Mouse (Mus musculus) c-Kit-negative CD71-positive TER-119-positive erythroid progenitor cells, embryonic 14.5 days (primary cell): ENCODE data around the gene Ephb4.
A peak's percentile ranks its signal among the peaks of the same experiment; 100 is the strongest.

Source experiments
- DNase-seq: peaks from one replicate; pipeline ENCODE4 v3.0.0-alpha.2; 2013; ENCODE audit warnings: low read depth, low spot score

The Ephb4 gene

DNA sequence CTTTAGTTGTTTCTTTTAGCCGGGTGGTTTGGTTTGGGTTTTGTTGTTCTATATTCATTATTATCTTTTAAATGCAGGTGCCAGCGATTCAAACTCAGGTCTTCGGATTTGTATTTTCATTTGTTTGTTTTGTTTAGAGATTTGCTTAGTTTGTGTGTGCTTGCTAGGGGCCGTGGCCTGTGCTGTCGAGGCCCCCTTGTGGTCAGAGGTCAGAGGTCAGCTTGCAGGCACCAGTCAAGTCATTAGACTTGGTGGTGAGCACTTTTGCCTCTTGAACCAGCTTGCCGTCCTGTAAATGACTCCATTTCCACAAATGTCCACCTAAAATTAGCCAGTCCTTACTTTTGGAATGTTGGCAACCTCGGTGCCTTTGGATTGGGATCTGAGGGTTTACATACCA is 8.5 kb downstream of the Ephb4 start:
- no peak for DNase-seq

DNA sequence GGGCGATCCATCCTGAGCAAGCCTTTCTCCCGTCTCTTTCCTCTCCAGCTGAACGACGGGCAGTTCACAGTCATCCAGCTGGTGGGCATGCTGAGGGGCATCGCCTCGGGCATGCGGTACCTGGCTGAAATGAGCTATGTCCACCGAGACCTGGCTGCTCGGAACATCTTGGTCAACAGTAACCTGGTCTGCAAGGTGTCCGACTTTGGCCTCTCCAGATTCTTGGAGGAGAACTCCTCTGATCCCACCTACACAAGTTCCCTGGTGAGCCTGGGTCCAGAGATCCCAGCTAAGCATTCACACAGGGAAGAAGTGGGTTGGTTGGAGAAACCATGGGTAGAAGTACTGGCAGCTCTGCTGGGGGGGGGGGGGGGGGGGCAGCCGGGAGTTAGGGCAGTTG is 19.8 kb downstream of the Ephb4 start:
- DNase-seq = no peak

GRCm38 (mm10) chr5:137373371-137373950 is 23.6 kb downstream of the Ephb4 start:
- no peak for DNase-seq

- DNase-seq = no peak
These were observed 24.7 kb downstream of the Ephb4 start for GRCm38 (mm10) chr5:137374521-137375080.

DNA sequence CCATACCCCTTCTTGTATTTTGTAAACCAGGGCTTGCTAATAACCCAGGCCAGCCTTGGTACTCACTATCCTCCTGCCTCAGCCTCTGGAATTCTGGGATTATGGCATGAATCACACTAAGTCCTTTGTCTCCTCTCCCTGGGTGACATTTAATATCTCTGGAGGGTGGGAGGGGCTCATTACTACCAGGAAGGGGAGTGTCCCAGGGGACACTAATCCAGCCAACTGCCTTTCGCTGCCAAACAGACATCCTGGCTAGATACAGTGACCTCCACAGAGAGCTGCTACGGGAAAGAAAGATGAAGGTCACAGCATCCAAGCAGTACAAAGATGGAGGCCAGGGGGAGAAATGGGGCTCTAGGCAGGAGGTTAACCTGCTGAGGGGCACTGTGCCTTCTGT is 25.7 kb downstream of the Ephb4 start:
- DNase-seq = no peak

- no peak for DNase-seq
These were observed 26.3 kb downstream of the Ephb4 start for GRCm38 (mm10) chr5:137376198-137376597.

- DNase-seq = no peak
These were observed 26.8 kb downstream of the Ephb4 start for GRCm38 (mm10) chr5:137376722-137377121.

- no peak for DNase-seq
These were observed 27.3 kb downstream of the Ephb4 start for GRCm38 (mm10) chr5:137377176-137377575.

GRCm38 (mm10) chr5:137377603-137378002 is 27.7 kb downstream of the Ephb4 start:
- DNase-seq = no peak

DNA sequence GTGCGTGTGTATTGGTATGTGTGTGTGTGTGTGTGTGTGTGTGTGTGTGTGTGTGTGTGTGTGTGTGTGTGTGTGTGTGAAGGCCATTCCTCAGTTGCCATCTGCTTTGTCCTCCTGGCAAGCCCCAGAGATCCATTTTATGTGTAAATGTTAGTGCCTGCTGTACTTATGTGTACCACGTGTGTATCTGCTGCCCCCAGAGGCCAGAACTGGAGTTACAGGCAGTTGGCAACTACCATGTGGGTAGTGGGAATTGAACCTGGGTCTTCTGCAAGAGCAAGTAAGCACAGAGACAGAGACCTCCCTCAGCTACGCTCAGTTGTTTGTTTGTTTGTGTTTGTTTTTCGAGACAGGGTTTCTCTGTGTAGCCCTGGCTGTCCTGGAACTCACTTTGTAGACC is 31.2 kb downstream of the Ephb4 start:
- DNase-seq = peak; percentile 42

DNA sequence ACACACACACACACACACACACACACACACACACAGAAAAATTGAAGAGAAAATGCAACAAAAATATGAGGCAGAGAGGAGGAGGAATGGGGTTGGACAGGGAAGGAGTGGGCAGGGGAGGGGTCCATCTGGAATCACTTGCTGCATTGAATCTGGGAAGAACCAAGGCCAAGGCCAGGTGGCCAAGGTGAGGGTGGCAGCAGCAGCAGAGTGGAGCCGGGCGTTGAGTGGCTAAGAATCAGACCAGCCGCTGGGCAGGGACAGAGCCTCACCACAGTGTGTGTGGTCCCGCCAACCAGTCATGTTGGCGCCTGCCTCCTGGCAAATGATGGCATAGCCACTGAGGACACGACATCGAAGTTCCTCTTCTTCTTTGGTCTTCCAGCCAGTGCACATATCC is 33.5 kb downstream of the Ephb4 start:
- no peak for DNase-seq

DNA sequence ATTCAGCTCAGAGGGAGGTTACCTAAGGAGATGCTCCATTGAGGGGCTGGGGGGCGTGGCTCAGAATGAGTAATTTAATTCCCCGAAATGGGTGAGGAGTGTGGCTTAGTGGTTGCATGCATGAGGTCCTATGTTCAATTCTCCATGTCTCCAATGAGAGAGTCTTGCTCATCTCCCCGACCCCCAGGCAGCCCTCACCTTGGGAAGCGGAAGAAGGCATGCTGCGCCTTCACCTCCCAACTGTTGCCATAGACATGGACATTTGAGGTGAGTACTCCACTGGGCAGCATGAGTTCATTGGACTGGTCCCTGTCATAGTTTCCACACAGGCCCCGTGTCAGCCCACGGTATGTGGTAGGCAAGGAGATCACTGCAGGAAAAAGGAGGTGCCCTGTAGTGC is 36.8 kb downstream of the Ephb4 start:
- DNase-seq = no peak

GRCm38 (mm10) chr5:137391641-137392040 is 41.7 kb downstream of the Ephb4 start:
- DNase-seq = no peak

DNA sequence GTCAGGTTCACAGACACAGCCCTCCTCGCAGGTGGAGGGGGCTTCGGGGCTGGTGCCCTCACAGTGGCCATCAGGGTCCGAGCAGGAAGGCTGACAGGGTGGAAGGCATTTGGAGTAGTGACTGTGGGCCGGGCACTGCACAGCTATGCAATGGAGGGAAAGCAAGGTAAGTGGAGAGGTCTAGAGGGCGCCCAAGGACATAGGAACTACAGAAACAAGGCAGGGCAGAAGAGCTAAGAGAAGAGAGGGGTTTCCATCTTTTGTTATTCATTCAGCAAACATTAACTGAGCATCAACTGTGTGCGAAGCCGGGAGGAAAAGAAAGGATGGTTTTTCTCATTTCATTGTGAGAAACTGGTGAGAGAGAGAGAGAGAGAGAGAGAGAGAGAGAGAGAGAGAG is 44.5 kb downstream of the Ephb4 start:
- no peak for DNase-seq

DNA sequence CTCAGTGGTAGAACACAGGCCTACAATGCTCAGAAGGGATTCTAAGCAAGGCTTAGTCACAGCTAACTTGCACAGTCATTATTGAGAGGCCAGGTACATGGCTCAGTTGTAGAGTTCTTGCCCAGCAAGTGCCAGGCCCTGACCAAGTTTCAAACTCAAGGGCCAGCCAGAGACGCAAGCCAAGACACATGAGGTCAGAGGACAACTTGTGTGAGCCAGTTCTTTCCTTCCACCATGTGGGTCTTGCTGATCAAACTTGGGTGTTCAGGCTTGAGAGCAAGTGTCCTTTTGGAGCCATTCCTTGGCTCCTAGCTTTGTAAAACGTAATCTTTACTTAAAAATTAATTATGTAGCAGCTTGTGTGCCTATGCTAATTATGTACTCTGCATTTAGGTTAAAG is 54.2 kb downstream of the Ephb4 start:
- no peak for DNase-seq

- no peak for DNase-seq
These were observed 59.5 kb downstream of the Ephb4 start for GRCm38 (mm10) chr5:137409451-137409850.

DNA sequence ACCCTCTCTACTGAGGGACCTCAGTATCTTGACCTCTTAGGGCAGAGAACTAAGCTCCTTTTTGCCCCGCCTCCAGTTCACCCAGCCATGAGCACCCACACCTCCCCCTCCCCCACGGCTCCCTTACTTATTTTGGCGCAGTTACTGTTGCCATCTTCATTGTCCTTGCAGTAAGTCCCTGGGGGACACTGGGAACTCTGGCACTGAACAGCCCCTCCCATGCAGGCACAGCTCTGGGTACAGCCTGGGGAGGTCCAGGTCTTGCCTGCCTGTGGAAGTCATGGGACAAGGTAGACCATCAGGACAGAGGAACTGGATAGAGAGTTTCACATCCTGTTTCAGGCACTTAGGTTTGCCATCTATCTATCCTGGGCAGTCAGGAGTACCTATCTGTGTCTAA is 60.2 kb downstream of the Ephb4 start:
- no peak for DNase-seq

DNA sequence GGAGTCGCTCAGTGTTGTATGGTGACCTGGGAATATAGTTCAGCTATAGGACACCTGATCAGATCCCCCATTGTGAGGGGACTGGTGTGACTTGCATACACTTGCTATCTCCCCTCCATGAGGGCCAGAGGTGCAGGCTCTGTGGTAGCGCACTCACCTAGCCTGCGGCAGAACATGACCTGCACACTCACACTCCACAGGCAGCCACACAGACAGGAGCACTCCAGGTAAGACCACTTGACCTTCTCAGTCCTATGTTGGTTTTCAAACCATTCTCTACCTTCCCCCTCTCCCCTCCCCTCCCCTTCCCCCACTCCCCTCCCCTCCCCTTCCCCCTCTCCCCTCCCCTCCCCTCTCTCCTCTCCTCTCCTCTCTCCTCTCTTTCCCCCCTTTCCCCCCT is 60.6 kb downstream of the Ephb4 start:
- DNase-seq = no peak

GRCm38 (mm10) chr5:137411235-137411634 is 61.3 kb downstream of the Ephb4 start:
- DNase-seq = no peak

DNA sequence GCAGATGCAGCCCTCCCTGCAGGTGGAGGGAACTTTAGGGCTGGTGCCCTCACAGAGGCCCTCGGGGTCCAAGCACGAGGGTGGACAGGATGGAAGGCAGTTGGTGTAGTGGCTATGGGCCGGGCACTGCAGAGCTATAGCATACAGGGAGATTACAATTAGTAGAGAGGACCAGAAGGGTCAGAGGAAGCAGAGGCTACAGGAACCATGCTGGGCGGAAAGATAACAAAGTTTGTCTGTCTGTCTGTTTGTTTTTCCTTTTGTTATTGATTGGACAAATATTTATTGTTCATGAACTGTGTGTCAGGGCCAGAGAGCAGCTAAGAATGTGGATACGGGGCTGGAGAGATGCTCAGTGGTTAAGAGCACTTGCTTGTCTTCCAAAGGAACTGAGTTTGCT is 64.3 kb downstream of the Ephb4 start:
- DNase-seq = no peak

DNA sequence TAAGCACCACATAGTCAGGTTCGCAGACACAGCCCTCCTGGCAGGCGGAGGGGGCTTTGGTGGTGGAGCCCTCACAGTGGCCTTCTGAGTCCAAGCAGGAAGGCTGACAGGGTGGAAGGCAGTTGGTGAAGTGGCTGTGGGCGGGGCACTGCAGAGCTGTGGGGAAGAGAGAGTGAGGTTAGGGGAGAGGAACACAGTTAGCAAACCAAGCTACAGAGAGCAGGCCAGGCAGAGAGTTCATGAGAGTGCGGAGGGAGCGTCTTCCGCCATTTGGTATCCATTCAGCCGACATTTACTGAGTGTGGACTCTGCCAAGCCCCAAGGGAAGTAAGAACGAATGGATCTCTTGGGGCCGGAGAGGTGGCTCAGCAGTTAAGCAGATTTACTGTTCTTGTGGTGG is 69.2 kb downstream of the Ephb4 start:
- no peak for DNase-seq

DNA sequence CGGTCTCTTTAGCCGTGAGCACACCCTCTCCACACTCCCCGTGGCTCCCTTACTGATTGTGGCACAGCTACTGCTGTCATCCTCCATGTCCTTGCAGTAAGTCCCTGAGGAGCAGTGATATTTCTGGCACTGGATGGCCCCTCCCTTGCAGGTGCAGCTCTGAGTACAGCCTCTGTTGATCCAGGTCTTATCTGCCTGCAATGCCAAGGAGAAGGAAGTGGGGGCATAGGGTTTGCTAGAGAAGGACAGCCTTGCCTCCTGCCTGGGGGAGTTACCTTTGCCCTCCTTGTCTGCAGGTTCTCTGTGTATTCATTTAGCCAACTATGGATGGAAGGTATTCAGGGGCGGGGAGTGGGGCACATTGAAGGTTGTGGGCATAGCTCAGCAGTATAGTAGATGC is 69.9 kb downstream of the Ephb4 start:
- no peak for DNase-seq

GRCm38 (mm10) chr5:137425648-137426047 is 75.7 kb downstream of the Ephb4 start:
- no peak for DNase-seq
